Mouse (Mus musculus) embryo, embryonic 10 days (tissue): ENCODE measurements around the gene Obsl1.

ENCODE experiments used
- DNase-seq: peaks from one replicate; pipeline ENCODE4 v3.0.0-alpha.2; 2015; ENCODE audit warnings: low spot score

Gene Obsl1

GRCm38 (mm10) chr1:75487040-75487404 is 19.2 kb downstream of the Obsl1 start:
- no peak for DNase-seq

GRCm38 (mm10) chr1:75486561-75486960 is 19.7 kb downstream of the Obsl1 start:
- DNase-seq, result no peak

GRCm38 (mm10) chr1:75480735-75481134 is 25.5 kb downstream of the Obsl1 start:
- no peak for DNase-seq

GRCm38 (mm10) chr1:75480036-75480435 is 26.2 kb downstream of the Obsl1 start:
- no peak for DNase-seq

GRCm38 (mm10) chr1:75479635-75479989 is 26.6 kb downstream of the Obsl1 start:
- DNase-seq, result no peak

- DNase-seq, result peak; percentile 99
Observed at GRCm38 (mm10) chr1:75478916-75479634, 27.2 kb downstream of the Obsl1 start, which contains the start of the genes Chpf and Tmem198. Chpf (minus strand) TSS chr1:75479307. Tmem198 (plus strand) TSS chr1:75479532.

GRCm38 (mm10) chr1:75478497-75478896 is 27.8 kb downstream of the Obsl1 start:
- peak; percentile 44 for DNase-seq

- no peak for DNase-seq
Observed at GRCm38 (mm10) chr1:75477966-75478290, 28.3 kb downstream of the Obsl1 start.

- peak; percentile 92 for DNase-seq
Observed at GRCm38 (mm10) chr1:75477264-75477965, 28.8 kb downstream of the Obsl1 start.

DNA sequence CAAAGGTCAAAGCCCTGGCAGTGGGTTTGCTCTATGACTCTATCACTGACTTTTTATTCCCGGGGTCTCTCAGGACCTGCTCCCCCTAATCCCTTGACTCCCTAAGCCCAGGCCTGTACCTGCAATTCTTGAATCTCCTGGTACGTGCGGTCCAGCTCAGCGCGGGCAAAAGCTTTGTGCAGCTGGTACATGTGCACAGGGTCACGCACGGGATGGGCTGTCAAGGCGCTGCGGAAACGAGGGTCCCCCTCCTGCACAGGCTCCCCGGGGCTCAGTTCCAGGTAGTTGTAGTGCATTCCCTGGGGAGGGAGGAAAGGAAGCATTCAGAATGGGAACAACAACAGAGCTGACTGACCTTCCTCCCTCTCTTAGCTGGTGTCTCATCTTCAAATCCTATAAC is 29.8 kb downstream of the Obsl1 start:
- DNase-seq, result no peak

DNA sequence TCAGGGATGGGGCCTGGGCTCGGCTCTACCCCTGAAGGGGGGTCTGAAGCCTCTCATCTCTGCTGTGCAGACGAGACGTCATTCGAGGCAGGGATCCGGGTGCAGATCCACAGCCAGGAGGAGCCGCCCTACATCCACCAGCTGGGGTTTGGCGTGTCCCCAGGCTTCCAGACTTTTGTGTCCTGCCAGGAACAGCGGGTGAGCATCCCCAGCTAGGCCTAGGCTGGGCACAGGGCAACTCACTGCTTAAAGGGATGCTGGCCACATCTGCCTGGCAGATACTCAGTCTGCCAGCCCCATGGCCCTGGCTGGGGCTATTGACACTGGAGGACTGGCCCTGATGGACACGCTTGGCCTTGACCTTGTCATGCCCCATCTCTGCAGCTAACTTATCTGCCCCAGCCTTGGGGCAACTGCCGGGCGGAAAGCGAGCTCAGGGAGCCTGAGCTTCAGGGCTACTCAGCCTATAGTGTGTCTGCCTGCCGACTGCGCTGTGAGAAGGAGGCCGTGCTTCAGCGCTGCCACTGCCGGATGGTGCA is 36.9 kb downstream of the Obsl1 start:
- no peak for DNase-seq

DNA sequence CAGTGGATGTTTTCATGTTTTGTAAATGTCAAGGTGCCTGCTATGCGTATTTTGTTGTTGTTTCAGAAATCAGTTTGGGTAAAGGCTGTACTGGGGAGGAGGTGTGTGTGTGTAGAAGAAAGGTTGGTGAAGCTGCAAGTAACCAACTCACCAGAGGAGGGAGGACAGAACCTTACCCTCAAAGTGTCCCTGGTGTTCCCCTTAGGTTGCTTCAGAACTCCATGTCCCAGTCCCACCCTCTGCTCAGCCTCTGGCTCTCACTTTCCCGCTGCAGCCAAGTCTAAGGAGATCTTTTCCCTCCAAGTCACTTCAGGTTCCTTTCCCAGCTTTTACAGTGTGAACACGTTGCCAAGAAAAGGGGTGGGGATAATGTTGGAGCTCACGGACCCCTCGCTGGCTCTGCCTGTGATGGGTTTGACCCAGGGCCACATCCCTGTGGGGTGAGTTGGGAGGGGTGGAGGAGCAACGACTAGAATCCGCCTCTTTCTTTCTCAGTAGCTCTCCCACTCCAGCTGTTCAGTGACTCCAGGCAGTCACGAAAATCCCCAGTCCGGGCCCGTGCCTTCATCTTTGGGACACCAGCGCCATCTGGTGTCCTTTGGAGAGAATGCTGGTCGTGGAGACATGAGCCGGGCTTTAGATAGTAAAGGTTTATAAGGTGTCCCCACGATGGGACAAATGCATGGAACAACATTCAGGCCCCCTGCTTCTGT is 38.9 kb downstream of the Obsl1 start:
- peak; percentile 86 for DNase-seq

DNA sequence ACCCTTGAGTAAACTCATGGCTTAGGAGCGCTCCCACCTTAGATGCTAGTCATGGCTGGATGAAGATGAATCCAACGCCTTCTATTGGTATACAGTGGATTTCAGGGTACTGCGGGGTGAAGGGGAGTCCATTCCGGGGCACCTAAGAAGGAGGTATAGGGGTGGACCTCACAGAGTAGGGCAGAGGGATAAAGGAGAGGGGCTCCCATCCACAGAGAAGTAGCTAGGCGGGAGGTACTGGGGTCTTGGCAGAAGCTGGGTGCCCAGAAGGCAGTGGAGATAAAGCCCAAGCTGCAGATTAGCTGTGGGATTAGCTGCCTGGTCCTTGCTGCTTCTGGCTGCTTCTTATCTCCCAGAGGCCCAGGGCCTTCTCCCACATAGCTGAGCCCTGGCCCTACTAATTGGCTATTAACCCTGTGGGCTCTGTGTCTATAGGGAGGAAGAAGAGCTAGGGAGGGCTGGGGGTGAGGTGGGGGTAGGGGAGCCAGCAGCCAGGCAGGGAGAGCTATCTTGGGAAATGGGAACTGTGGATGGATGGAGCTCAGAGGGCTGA is 42.5 kb downstream of the Obsl1 start:
- DNase-seq, result peak; percentile 8

DNA sequence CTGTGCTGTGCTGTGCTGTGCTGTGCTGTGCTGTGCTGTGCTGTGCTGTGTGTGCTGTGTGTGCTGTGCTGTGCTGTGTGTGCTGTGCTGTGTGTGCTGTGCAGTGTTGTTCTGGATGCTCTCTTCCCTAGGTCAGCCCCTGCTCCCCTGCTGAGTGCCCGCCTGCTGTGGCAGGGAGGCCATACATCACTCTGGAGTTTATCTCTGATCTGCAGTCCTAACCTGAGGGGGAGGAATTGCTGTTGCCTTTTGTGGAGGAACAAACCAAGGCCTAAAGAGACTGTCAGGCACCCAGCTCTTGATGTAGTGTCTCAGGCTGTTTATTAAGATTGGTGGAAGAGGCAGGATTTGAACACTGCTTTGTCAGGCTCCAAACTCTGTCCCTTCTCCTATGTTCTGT is 43.6 kb downstream of the Obsl1 start:
- peak; percentile 31 for DNase-seq

GRCm38 (mm10) chr1:75460297-75460696 is 46.0 kb downstream of the Obsl1 start:
- DNase-seq, result no peak

DNA sequence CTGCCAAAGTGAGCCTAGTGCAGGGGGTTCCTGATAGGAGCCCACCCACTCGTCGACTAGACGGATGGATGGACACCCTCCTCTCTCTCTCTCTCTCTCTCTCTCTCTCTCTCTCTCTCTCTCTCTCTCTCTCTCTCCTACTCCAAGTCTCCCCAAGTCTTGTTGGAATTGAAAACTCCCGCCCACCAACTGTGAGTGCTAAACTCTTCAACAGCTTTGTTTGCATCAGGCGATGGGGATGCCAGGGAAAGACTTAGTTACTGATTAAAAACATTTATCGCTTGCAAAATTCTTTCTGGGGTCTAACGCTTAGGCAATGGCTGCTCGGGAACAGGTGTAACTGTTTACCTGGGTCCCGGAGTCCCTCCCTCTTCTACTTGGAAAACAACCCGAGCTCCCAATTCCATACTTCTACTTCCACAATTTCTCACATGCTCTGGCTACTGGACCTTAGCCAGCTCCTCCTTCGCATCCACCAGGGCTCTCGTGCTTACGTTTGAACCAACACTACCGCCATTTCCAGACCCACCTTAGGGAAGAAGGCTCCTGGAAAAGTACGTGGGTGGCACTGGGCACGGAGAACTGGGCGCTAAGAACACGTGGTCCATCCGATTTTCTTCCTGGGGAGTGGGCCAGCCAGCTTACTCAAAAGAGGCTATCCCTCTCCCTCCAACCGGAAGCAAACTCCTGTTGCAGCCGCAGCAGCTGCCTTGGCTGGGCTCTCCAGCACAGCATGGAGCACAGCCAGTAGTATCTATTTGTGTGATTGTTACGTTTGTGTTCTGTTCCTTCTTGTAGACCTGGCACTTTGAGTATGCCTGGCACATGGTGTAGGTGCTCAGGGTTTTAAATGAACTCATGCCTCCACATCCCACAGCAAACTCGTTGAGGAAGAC is 47.2 kb downstream of the Obsl1 start:
- DNase-seq, result no peak

- peak; percentile 71 for DNase-seq
Observed at GRCm38 (mm10) chr1:75458025-75458788, 48.0 kb downstream of the Obsl1 start.

DNA sequence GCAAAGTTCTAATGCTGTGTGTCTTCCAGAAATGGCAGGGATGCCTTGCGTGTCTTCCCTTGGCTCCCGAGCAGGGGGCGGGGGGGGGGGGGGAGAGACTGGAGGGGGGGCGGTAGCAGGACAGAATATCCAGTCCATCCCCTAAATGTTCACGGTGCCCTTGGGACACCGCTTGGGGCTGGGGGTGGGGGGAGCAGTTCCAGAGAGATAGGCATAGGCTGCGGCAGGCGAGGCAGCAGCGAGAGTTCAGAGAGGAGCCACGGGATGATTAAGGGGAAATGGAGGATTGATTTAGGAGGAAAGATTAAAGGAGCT is 48.6 kb downstream of the Obsl1 start:
- peak; percentile 73 for DNase-seq

DNA sequence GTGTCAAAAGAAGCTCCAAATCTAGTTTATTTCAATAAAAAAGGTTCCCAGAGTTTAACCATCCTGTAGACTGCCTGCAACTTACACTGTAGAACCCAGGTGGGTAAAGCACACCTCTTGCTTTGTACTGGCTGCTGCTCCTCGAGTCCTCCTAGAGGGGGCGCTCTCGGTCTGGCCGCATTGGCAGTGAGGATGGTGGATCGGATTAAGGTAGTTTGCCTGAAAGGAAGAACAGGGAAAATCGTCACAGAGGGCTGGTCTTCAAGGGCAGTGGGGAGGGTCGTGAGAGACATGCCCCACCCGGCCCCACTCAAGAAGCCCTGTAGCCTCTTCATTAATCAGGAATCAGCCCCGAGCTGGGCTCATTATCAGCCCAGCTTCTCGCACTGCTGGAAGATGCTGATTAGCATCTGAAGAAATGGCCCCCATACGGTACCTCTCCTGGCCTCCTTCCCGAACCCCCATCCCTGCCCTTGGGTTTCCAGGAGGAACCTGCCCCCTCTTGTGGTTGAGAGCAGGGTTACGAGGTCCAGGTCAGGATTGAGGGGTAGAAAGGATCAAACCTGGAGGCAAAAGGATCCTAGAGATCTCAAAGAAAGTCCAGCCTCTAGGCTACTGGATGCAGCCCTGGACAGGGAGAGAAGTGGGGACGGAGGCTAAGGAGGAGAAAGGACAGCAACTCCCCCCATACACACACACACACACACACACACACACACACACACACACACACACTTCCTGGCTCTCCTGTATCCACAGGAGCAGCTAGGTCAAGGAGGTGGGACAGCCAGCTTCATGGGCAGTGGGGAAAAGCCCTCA is 49.3 kb downstream of the Obsl1 start:
- DNase-seq, result peak; percentile 65

DNA sequence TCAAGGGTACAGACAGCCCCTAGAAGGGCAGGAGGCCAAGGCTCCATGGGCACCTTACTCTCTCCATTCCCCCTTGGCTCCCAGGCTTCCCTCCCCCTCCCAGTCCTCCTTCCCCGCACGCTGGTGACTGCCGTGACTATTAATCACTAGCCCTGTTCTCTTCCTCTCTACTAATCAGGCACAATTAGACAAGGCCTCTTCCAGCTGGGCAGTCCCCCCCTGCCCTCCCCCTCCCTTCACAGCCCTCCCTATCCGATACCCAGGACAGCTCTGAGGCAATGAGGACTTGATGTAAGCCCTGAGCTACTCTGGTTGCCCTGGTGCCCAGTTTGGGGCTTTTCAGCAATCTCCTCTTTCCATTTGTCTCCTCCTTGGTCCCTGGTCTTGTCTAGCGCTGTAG is 50.3 kb downstream of the Obsl1 start:
- no peak for DNase-seq
